Mouse (Mus musculus): ENCODE measurements around the gene Ninj2.
A peak's percentile ranks its signal among the peaks of the same experiment; 100 is the strongest.

The Ninj2 gene

DNA sequence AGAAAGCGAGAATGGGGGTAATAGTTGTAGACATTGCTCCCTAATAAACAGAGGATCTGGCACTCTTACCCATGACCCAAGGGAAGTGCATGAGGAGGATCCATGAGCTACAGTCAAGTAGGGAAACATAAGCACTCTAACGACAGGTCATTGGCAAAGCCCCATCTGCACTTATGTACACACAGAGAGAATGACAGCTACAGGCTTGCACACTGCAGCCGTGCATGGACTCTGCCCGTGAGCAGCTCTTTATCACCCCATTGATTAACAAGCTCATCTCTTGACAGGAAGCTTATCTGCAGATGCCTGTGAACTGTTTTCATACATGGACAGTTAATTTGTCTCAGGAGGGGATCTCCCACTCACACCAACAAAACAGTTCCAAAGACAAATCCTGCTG lies 74.4 kb downstream of the Ninj2 start:
- no peaks in the 10 kb centered on the region for H3K27me3 ChIP-seq (ENCODE audit: control insufficient read depth, insufficient read depth, low read length, poor library complexity, severe bottlenecking)
- DNase-seq (ENCODE audit: low read depth, low spot score), result no peak
- no peaks in the 10 kb centered on the region for H3K36me3 ChIP-seq (ENCODE audit: control insufficient read depth, insufficient read depth, low read length, poor library complexity, severe bottlenecking)

DNA sequence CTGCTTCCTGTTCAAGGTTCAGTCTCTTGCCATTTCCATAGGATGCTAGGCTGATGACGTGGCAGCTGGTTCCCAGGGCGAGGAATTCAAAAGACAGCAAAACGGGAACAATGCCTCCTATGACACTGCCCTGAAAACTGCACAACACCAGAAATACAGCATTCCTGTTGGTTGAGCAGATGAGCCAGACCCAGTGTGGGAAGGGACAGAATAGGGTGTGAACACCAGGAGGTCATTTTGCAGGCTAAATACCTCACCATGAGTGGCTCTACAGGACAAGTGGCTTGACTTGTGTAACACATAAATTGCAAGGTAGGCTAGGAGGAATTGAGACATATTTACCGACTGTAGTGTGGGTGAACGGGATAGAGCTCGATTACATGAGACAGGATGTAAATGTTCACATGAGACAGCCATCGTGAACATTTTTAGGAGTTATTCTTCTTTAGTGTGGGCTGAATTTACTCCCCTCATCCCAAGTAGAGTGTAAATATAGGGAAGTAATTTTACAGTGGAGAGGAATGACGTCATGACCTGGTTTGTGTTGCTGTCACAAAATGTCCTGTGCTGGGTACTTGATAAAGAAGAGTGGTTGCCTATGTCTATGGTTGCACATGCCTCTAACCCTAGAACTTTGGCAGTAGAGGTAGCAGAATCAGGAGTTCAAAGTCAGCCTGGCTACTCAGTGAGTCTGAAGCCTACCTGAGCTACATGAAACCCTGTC lies 79.3 kb downstream of the Ninj2 start:
- DNase-seq (ENCODE audit: low read depth, low spot score), result no peak

DNA sequence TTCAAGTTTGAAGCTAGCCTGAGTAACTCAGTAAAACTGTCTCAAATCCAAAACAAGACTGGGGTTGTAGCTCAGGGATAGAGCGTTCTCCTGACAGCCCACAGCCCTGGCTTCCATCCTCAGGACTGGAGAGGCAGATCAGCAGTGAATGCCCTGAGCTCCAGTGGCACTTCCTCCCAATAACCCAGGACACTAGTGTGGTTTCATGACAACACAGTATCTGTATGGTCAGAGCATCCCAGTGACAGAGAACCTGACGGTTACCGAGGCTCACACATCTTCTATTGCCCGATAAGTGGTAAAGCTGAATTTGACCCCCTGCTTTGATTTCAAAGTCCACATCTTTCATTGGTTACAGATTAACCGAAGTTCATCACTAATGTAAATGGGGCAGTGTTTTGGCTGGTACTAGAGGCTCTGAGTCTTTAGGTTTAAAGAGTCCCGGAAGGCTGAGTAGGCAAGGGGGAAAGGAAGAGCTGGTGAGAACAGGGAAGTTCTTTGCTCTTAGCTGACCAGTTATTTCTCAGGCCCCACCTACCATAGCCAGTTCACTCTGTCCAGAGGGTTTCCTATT lies 81.0 kb downstream of the Ninj2 start:
- no peak for DNase-seq (ENCODE audit: low read depth, low spot score)
- Histone ChIP-seq H3K27me3 (ENCODE audit: control insufficient read depth, insufficient read depth, low read length, poor library complexity, severe bottlenecking) (no peaks in the 10 kb centered on the region), H3K36me3 (ENCODE audit: control insufficient read depth, insufficient read depth, low read length, poor library complexity, severe bottlenecking) (no peaks in the 10 kb centered on the region)

More for the DNA sequence above, 79.3 kb downstream of the Ninj2 start:
- H3K36me3 ChIP-seq (ENCODE audit: control insufficient read depth, insufficient read depth, low read length, poor library complexity, severe bottlenecking), result no peaks in the 10 kb centered on the region
- no peaks in the 10 kb centered on the region for H3K27me3 ChIP-seq (ENCODE audit: control insufficient read depth, insufficient read depth, low read length, poor library complexity, severe bottlenecking)

DNA sequence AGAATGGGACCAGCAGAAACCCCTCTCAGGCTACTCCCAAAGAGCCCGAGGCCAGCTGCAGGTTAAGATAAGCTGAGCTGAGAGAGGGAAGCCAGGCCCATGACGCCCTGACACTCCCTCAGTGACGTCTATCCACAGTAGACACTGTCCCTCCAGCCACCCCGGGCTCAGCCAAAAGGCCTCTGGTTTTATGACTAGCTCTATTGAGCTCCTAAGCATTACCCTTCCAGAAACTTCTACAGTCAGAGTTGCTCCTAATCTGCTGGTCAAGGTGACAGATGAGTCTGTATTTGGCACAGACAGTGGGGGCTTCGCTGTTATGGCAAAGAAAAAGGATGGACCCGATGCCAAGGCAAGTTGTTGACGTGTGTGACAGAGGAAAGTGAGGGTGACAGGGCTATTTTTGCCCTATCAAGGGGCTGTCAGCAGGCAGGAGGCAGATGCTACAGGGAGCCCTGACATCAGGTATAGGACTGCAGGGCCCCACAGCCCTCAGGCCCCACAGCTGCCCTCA lies 81.5 kb downstream of the Ninj2 start:
- no peaks in the 10 kb centered on the region for H3K27me3 ChIP-seq (ENCODE audit: control insufficient read depth, insufficient read depth, low read length, poor library complexity, severe bottlenecking)
- no peaks in the 10 kb centered on the region for H3K36me3 ChIP-seq (ENCODE audit: control insufficient read depth, insufficient read depth, low read length, poor library complexity, severe bottlenecking)
- no peak for DNase-seq (ENCODE audit: low read depth, low spot score)

DNA sequence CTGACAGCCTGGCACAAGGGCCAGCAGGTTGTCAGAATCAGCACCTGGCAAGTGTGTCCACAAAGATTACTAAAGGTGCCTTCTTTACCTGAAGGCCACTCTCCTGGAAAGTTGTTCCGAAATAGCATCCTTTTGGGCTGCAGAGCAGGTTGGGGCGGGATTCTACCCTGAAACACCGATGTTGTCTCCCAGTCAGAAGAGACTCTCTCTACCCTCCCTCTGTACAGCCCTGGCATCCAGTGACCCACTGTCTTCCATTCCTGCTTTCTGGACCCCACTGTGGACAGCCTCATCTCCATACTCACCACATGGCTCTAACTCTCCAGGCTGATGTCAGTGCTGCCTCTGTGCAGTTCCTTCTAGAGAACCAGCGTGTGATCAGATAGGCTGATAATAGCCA lies 82.5 kb downstream of the Ninj2 start:
- Histone ChIP-seq H3K27me3 (ENCODE audit: control insufficient read depth, insufficient read depth, low read length, poor library complexity, severe bottlenecking) (no peaks in the 10 kb centered on the region), H3K36me3 (ENCODE audit: control insufficient read depth, insufficient read depth, low read length, poor library complexity, severe bottlenecking) (no peaks in the 10 kb centered on the region)
- DNase-seq (ENCODE audit: low read depth, low spot score), result no peak

DNA sequence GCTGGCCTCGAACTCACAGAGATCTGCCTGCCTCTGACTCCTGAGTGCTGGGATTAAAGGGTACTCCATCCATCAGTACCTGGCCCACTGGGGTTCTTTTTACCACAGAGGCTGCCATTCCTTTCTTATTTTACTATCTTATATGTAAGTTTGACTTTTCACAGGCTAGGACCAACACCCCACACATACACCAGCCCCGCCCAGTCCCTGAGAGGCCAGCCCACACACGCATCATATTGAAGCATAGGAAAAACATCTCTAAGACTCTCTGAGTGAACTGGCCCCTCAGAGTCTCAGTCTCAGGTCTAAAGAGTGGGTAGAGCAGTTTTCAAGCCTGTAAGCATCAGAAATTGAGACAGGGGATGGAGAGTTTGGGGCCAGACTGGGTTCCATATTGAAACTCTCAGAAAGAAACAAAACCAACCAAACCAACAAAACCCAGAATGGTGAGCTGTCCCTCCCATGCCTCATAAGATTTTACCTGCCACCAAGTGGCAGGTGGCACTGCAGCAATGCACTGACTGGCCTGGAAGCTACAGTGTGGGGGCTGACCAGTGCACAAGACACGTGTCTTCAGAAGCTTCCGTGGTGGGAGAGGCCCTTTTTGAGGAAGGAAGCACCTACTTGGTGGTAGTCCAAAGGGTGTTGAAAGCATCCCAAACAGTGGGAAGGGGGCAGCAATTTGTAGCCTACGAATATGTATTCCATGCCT lies 86.0 kb downstream of the Ninj2 start:
- no peaks in the 10 kb centered on the region for H3K36me3 ChIP-seq (ENCODE audit: control insufficient read depth, insufficient read depth, low read length, poor library complexity, severe bottlenecking)
- no peak for DNase-seq (ENCODE audit: low read depth, low spot score)
- no peaks in the 10 kb centered on the region for H3K27me3 ChIP-seq (ENCODE audit: control insufficient read depth, insufficient read depth, low read length, poor library complexity, severe bottlenecking)

DNA sequence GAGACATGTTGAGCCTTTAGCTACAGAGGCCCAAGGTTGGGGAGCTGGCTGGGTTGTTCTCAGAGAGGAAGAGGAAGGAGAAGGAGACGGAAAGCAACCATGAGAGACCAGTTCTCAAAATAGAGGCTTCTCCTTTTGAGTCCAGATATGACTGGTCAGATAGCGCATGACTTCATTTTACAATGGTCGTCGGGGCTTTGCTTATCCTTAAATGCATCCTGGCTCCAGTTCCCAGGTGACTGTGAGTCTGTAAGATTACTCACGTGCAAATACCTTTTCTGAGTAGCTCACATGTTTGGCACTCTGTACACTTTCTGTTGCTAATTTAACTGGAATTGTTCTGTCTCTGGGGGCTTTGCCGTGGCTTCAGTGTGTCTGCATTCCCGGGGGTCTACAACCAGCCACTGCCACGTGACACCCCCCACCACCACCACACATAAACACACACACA lies 86.6 kb downstream of the Ninj2 start:
- Histone ChIP-seq H3K27me3 (ENCODE audit: control insufficient read depth, insufficient read depth, low read length, poor library complexity, severe bottlenecking) (no peaks in the 10 kb centered on the region), H3K36me3 (ENCODE audit: control insufficient read depth, insufficient read depth, low read length, poor library complexity, severe bottlenecking) (no peaks in the 10 kb centered on the region)
- DNase-seq (ENCODE audit: low read depth, low spot score), result peak; percentile 76

DNA sequence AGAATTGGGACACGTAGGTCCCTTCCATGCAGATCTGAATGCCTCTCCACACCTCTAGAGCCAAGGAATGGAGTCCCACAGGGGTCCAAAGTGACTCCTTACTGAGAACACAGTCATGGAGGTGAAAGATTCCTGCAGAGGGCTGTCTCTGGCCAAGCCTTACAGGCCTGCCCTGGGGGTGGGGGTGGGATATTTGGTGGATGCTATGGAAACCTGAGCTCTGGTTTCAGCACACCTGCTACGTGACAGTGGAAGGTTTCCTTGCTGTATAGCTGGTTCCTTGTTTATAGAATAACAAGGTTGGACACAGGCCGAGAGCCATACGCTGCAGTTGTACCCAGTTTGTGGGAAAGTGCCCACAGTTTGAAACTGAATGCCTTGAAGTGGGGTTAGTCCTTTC lies 87.3 kb downstream of the Ninj2 start:
- DNase-seq (ENCODE audit: low read depth, low spot score), result no peak
- H3K27me3 ChIP-seq (ENCODE audit: control insufficient read depth, insufficient read depth, low read length, poor library complexity, severe bottlenecking), result no peaks in the 10 kb centered on the region
- H3K36me3 ChIP-seq (ENCODE audit: control insufficient read depth, insufficient read depth, low read length, poor library complexity, severe bottlenecking), result no peaks in the 10 kb centered on the region

DNA sequence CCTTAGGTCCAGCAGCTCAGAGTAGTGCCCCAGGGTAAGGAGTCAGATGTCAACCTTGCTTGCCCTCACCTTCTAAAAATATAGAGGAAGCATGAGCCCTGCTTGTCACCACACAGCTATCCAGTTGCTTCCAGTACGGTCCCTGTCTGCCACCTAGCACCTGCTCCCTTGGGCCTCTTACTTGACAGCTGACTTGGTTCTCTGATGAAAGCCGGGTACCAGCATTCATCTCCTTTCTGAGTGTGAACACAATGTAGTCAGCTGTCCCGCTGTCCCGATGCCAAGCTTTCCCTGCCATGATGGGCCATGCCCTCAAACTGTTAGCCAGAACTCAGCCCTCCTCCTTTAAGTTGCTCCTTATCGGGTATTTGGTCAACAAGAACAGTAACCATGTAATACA lies 89.0 kb downstream of the Ninj2 start:
- Histone ChIP-seq H3K36me3 (ENCODE audit: control insufficient read depth, insufficient read depth, low read length, poor library complexity, severe bottlenecking) (no peaks in the 10 kb centered on the region), H3K27me3 (ENCODE audit: control insufficient read depth, insufficient read depth, low read length, poor library complexity, severe bottlenecking) (no peaks in the 10 kb centered on the region)

DNA sequence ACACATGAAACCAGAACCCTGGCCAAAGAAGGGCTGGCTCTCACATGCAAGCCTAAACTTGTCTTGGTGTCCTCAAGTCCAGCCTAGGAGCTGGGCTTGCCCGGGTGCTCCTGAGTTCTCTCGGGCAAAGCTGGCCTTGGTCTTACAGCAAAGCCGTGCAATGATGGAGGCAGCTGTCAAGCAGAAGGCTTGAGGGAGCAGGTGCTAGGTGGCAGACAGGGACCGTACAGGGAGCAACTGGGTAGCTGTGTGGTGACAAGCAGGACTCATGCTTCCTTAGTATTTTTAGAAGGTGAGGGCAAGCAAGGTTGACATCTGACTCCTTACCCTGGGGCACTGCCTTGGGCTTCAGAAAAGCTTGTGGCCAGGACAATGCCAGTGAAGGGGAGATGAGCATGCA lies 90.6 kb downstream of the Ninj2 start:
- Histone ChIP-seq H3K27me3 (ENCODE audit: control insufficient read depth, insufficient read depth, low read length, poor library complexity, severe bottlenecking) (no peaks in the 10 kb centered on the region), H3K36me3 (ENCODE audit: control insufficient read depth, insufficient read depth, low read length, poor library complexity, severe bottlenecking) (no peaks in the 10 kb centered on the region)
- no peak for DNase-seq (ENCODE audit: low read depth, low spot score)

More for the DNA sequence above, 89.0 kb downstream of the Ninj2 start:
- DNase-seq (ENCODE audit: low read depth, low spot score), result no peak

DNA sequence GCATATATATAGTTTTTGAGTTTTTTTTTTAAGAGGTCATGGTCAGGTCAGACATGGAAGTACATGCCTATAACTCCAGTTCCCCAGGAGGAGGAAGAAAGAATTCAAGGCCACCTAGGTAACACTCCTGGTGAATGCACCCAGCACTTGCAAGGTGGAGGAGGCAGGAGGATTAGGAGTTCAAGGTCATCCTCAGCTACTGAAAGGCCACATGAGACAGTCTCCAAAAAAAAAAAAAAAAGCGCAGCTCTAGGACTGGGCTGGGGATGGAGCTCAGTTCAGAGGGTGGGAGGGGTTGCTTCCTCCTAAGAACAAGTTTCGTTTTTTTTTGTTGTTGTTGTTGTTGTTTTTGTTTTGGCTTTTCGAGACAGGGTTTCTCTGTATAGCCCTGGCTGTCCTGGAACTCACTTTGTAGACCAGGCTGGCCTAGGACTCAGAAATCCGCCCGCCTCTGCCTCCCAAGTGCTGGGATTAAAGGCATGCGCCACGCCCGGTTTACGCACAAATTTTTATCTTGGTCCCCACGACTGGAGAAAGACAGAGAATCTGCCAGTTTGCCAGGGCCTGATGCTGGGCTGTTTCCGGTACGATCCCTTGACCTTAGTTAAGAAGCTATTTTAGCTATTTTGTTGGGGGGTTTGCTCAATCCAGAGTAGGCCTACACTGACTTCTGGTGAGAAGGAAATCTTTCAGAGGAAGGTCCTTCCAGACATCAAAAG lies 92.0 kb downstream of the Ninj2 start:
- Histone ChIP-seq H3K36me3 (ENCODE audit: control insufficient read depth, insufficient read depth, low read length, poor library complexity, severe bottlenecking) (no peaks in the 10 kb centered on the region), H3K27me3 (ENCODE audit: control insufficient read depth, insufficient read depth, low read length, poor library complexity, severe bottlenecking) (no peaks in the 10 kb centered on the region)
- no peak for DNase-seq (ENCODE audit: low read depth, low spot score)

DNA sequence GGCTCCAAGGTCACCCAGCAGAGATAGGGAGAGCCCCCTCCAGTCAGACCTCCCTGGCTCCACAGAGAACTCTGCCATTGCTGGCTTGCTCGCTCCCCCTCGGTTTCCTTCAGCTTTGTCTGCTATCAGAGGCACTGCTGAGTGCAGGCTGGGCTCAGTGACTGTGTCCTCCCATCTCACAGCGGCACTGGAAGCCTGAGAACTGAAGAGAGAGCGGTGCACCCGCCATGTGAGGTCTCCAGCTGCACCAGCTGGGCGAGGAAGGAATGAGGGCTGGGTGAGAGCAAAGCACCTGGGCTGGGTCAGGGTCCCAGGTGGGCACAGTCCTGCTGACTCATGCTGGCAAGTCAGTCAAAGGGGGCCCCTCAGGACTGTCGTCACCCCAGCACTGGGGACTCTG lies 92.6 kb downstream of the Ninj2 start:
- no peaks in the 10 kb centered on the region for H3K36me3 ChIP-seq (ENCODE audit: control insufficient read depth, insufficient read depth, low read length, poor library complexity, severe bottlenecking)
- DNase-seq (ENCODE audit: low read depth, low spot score), result no peak
- H3K27me3 ChIP-seq (ENCODE audit: control insufficient read depth, insufficient read depth, low read length, poor library complexity, severe bottlenecking), result no peaks in the 10 kb centered on the region

DNA sequence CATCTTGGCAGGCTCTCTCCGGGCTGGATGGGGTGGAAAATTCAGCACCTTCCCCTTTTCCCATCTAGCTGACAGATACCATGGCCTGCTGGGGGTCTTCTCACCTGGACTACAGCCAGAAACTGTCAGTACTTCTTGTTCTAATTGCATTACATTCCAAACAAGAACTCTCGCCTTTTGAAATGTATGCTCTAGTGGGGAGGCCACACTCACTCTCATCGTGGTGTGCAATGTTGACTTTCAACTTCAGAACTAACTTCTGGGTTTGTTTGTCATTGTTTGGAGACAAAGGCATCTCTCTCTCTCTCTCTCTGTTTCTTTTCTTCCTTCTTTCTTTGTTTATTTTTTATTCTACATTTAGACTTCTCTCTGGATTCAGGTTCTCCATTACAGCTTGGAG lies 93.4 kb downstream of the Ninj2 start:
- Histone ChIP-seq H3K27me3 (ENCODE audit: control insufficient read depth, insufficient read depth, low read length, poor library complexity, severe bottlenecking) (no peaks in the 10 kb centered on the region), H3K36me3 (ENCODE audit: control insufficient read depth, insufficient read depth, low read length, poor library complexity, severe bottlenecking) (no peaks in the 10 kb centered on the region)
- no peak for DNase-seq (ENCODE audit: low read depth, low spot score)

DNA sequence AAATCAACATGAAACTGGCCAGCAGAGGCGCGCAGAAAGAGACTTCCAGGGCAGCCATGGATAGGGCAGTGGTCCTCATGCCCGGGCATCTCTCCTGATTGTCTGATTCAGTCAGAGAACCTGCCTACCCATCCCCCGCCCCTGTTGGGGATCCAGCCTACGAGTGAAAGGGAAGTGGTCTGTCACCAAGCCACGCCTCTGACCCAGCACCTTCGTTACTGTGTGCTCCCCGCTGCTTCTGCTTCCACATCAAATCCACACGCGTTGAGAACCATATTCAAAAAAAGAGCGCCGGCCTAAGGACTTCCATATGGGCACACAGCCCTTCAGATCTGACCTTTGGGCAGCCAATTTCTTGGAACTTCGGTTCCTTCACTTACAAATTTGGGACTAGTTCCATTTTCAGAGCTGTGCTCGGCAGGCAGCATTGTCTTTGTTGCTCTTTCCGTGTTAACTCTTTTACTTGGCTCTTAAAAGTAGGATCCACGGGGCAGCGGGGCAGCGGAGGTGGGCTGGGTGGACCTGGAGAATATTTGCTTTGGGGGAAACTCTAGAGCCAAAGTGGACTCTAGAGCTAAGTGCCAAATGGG lies 94.5 kb downstream of the Ninj2 start:
- Histone ChIP-seq H3K36me3 (ENCODE audit: control insufficient read depth, insufficient read depth, low read length, poor library complexity, severe bottlenecking) (no peaks in the 10 kb centered on the region), H3K27me3 (ENCODE audit: control insufficient read depth, insufficient read depth, low read length, poor library complexity, severe bottlenecking) (no peaks in the 10 kb centered on the region)
- peak; percentile 90 for DNase-seq (ENCODE audit: low read depth, low spot score)

Measured in splenic B cell, adult 2 months (primary cell).